Mouse (Mus musculus) hindbrain, embryonic 10.5 days (tissue): ENCODE measurements around the gene Ppm1l. TPM values are rescaled to one million over a fixed set of nuclear protein-coding genes. Genes with fewer than 3 reads are reported as not detected.
"Not testable (repeated sequence)": the region's sequence is repeated elsewhere in the genome, so short reads cannot be mapped to it uniquely, and the experiment has no call there.

ENCODE experiments used
- DNase-seq: peaks from one replicate; pipeline ENCODE4 v3.0.0-alpha.2; 2017; ENCODE audit warnings: low spot score
- H3K27ac ChIP-seq: fragments of 300-500 bp; sonication (generic); 2 replicates; pipeline ENCODE4 v1.5.1; 2016; ENCODE audit warnings: mild to moderate bottlenecking, moderate library complexity
- H3K27me3 ChIP-seq: fragments of 300-500 bp; sonication (generic); 2 replicates; pipeline ENCODE4 v1.6.1; 2016; ENCODE audit warnings: mild to moderate bottlenecking; ENCODE audit not compliant: poor library complexity, insufficient read depth, severe bottlenecking
- H3K36me3 ChIP-seq: fragments of 300-500 bp; sonication (generic); 2 replicates; pipeline ENCODE4 v1.6.1; 2016; ENCODE audit warnings: mild to moderate bottlenecking, moderate library complexity
- H3K4me1 ChIP-seq: fragments of 300-500 bp; sonication (generic); replicated peaks from 2 replicates; pipeline ENCODE4 v1.6.1; 2016; ENCODE audit warnings: mild to moderate bottlenecking
- H3K4me3 ChIP-seq: fragments of 300-500 bp; sonication (generic); 2 replicates; pipeline ENCODE4 v1.5.1; 2016; ENCODE audit warnings: mild to moderate bottlenecking, moderate library complexity
- H3K9me3 ChIP-seq: fragments of 300-500 bp; sonication (generic); 2 replicates; pipeline ENCODE4 v1.6.1; 2016; ENCODE audit warnings: mild to moderate bottlenecking, moderate library complexity
- WGBS: fragments of 180-500 bp; shearing (Covaris S2); methylation state at CpG from one replicate; pipeline ENCODE4 v1.1.7; 2016; 5-methylcytosine and 5-hydroxymethylcytosine counted together
- polyA plus RNA-seq: library from polyadenylated mRNA; unstranded; fragments of >200 nt; fragmentation: Nextera tagmentation; extraction: Ambion mirVana; gene quantifications from 2 replicates; pipeline ENCODE4 v1.2.1, GENCODE M21; 2016

The Ppm1l gene
- polyA plus RNA-seq, 1 experiment from 2014 or later, result 17.3 TPM

- 0 out of 2 replicates have a peak, but pooled peaks cover 6% of the 10 kb centered on the region for H3K9me3 ChIP-seq
- WGBS, result 86% methylated on average over 13 of the region's 13 CpGs
- H3K4me1 ChIP-seq, result no peaks in the 10 kb centered on the region
These were observed 45.1 kb downstream of the Ppm1l start for GRCm38 (mm10) chr3:69361487-69362349.

GRCm38 (mm10) chr3:69362350-69362790, 45.7 kb downstream of the Ppm1l start:
- 82% methylated on average over 5 of the region's 5 CpGs for WGBS
- no peaks in the 10 kb centered on the region for H3K27me3 ChIP-seq
- H3K36me3 ChIP-seq, result no peaks in the 10 kb centered on the region
- H3K27ac ChIP-seq, result no peak overlapping the region
- no peaks in the 10 kb centered on the region for H3K4me1 ChIP-seq
- H3K4me3 ChIP-seq, result no peak overlapping the region
- DNase-seq, result no peak
- H3K9me3 ChIP-seq, result 0 out of 2 replicates have a peak, but pooled peaks cover 6% of the 10 kb centered on the region

More at GRCm38 (mm10) chr3:69361487-69362349, 45.1 kb downstream of the Ppm1l start:
- no peaks in the 10 kb centered on the region for H3K27me3 ChIP-seq
- no peak overlapping the region for H3K27ac ChIP-seq
- no peak overlapping the region for H3K4me3 ChIP-seq
- no peaks in the 10 kb centered on the region for H3K36me3 ChIP-seq
- no peak for DNase-seq

DNA sequence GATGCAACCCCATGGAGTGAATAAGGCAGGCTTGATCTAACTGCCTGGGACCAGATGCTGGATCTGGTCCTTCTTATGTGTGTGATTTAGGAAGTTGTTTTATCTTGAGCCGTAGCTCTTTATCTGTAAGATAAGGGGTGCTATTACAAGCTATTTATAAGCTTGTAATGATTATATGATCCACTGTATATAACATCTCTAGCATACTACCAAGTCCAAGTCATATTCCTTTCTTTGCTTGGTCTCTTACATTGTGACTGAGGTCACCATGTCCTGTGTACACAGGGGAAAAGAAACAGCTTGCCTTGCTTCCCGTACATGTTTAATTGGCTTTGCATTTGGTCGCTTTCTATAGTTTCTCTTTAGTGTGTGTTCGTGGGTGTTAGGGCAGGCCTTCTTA, 46.2 kb downstream of the Ppm1l start:
- no peaks in the 10 kb centered on the region for H3K27me3 ChIP-seq
- no peak for DNase-seq
- H3K9me3 ChIP-seq, result 0 out of 2 replicates have a peak, but pooled peaks cover 6% of the 10 kb centered on the region
- H3K4me3 ChIP-seq, result no peak overlapping the region
- H3K27ac ChIP-seq, result no peak overlapping the region
- WGBS, result 86% methylated on average over 4 of the region's 4 CpGs
- H3K4me1 ChIP-seq, result no peaks in the 10 kb centered on the region
- no peaks in the 10 kb centered on the region for H3K36me3 ChIP-seq

- Histone ChIP-seq H3K4me3 (no peak overlapping the region), H3K27ac (no peak overlapping the region), H3K4me1 (no peaks in the 10 kb centered on the region), H3K36me3 (no peaks in the 10 kb centered on the region), H3K27me3 (no peaks in the 10 kb centered on the region), H3K9me3 (0 out of 2 replicates have a peak, but pooled peaks cover 6% of the 10 kb centered on the region)
- 92% methylated on average over 6 of the region's 6 CpGs for whole genome bisulfite sequencing
- DNase-seq, result no peak
These were observed 47.5 kb downstream of the Ppm1l start for GRCm38 (mm10) chr3:69364151-69364550.

GRCm38 (mm10) chr3:69367916-69368315, 51.3 kb downstream of the Ppm1l start:
- Histone ChIP-seq H3K9me3 (peaks cover 3% of the 10 kb centered on the region; the same call in 1 of the 2 replicates), H3K27me3 (no peaks in the 10 kb centered on the region), H3K36me3 (no peaks in the 10 kb centered on the region), H3K4me3 (no peak overlapping the region), H3K27ac (no peak overlapping the region), H3K4me1 (no peaks in the 10 kb centered on the region)
- DNase-seq, result no peak
- WGBS, result 91% methylated on average over 9 of the region's 9 CpGs

- 83% methylated on average over 3 of the region's 3 CpGs for WGBS
- H3K9me3 ChIP-seq, result peaks cover 4% of the 10 kb centered on the region; the same call in 1 of the 2 replicates
- H3K4me3 ChIP-seq, result no peak overlapping the region
- no peaks in the 10 kb centered on the region for H3K4me1 ChIP-seq
- no peaks in the 10 kb centered on the region for H3K36me3 ChIP-seq
- no peak overlapping the region for H3K27ac ChIP-seq
- H3K27me3 ChIP-seq, result no peaks in the 10 kb centered on the region
- DNase-seq, result no peak
These were observed 56.1 kb downstream of the Ppm1l start for GRCm38 (mm10) chr3:69372731-69373130.

- no peak for DNase-seq
- no peaks in the 10 kb centered on the region for H3K27me3 ChIP-seq
- no peaks in the 10 kb centered on the region for H3K36me3 ChIP-seq
- WGBS, result 82% methylated on average over 10 of the region's 10 CpGs
- H3K4me1 ChIP-seq, result no peaks in the 10 kb centered on the region
- no peak overlapping the region for H3K4me3 ChIP-seq
- H3K27ac ChIP-seq, result no peak overlapping the region
- peaks cover 4% of the 10 kb centered on the region; the same call in 1 of the 2 replicates for H3K9me3 ChIP-seq
These were observed 57.1 kb downstream of the Ppm1l start for GRCm38 (mm10) chr3:69373544-69374306.

DNA sequence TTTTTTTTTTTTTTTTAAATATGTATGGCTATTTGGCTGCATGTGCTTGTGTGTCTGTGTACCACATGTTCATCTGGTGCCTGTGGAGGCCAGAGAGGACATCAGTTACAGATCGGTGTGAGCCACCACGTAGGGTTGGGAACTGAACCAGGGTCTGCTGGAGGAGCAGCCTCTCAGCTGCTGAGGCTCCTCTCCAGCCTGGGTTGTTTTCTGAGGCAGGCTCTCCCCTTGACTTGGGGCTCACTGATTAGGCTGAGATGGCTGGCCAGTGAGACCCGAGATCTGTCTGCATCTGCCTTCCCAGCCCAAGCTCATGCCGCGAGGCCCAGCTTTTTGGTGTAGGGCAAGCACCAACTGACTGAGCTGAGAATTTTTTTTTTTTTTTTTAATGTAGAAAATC, 57.9 kb downstream of the Ppm1l start:
- 90% methylated on average over 5 of the region's 5 CpGs for whole genome bisulfite sequencing
- Histone ChIP-seq H3K4me1 (no peaks in the 10 kb centered on the region), H3K36me3 (no peaks in the 10 kb centered on the region), H3K4me3 (no peak overlapping the region), H3K27me3 (no peaks in the 10 kb centered on the region), H3K27ac (no peak overlapping the region), H3K9me3 (peaks cover 4% of the 10 kb centered on the region; the same call in 1 of the 2 replicates)
- DNase-seq, result no peak

- no peaks in the 10 kb centered on the region for H3K27me3 ChIP-seq
- H3K4me1 ChIP-seq, result no peaks in the 10 kb centered on the region
- H3K27ac ChIP-seq, result no peak overlapping the region
- whole genome bisulfite sequencing, result 94% methylated on average over 5 of the region's 5 CpGs
- no peak for DNase-seq
- peaks cover 4% of the 10 kb centered on the region; the same call in 1 of the 2 replicates for H3K9me3 ChIP-seq
- no peaks in the 10 kb centered on the region for H3K36me3 ChIP-seq
- H3K4me3 ChIP-seq, result no peak overlapping the region
These were observed 58.3 kb downstream of the Ppm1l start for GRCm38 (mm10) chr3:69374983-69375382.

DNA sequence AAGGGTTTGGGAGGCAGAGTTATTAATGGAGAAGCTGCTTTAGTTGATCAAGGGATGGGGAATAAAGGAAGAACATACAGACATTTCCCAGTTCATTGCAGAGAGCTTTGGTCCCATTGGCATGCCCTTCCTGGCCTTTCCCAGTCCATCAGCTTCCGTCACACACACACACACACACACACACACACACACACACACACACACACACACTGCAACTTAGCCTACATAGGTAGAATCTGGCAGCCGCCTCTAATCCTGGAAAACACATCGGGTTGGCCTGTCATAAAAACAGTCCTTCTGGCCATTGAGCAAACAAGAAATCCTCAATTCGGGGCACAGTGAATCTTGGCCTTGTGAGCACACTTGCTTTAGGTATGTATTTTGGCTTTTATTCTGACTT, 64.6 kb downstream of the Ppm1l start:
- DNase-seq, result no peak
- Histone ChIP-seq H3K4me3 (no peak overlapping the region), H3K27me3 (no peaks in the 10 kb centered on the region), H3K27ac (no peak overlapping the region), H3K36me3 (no peaks in the 10 kb centered on the region), H3K4me1 (peaks cover 3% of the 10 kb centered on the region; the same call in 1 of the 2 replicates), H3K9me3 (0 out of 2 replicates have a peak, but pooled peaks cover 4% of the 10 kb centered on the region)
- WGBS, result 89% methylated on average over 4 of the region's 4 CpGs

DNA sequence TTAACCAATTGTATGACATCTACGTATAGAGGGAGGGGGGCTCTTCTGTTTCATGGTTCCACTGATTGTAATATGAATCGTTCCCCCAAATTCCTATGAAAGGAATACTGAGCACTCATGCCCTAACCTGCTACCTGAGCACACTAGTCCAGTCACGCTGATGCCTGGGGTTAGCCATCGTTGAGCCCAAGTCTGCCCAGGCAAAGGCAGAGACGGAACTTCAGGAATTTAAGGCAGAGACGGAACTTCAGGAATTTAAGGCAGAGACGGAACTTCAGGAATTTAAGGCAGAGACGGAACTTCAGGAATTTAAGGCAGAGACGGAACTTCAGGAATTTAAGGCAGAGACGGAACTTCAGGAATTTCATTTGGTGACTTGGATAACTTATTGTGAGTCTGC, 75.2 kb downstream of the Ppm1l start:
- DNase-seq, H3K36me3 ChIP-seq, H3K27ac ChIP-seq, H3K27me3 ChIP-seq, H3K4me3 ChIP-seq, H3K9me3 ChIP-seq, H3K4me1 ChIP-seq: not testable (repeated sequence)
- WGBS, result 83% methylated on average over 10 of the region's 10 CpGs

GRCm38 (mm10) chr3:69392298-69392697, 75.6 kb downstream of the Ppm1l start:
- no peak for DNase-seq
- no peak overlapping the region for H3K4me3 ChIP-seq
- H3K9me3 ChIP-seq, result 0 out of 2 replicates have a peak, but pooled peaks cover 3% of the 10 kb centered on the region
- H3K27ac ChIP-seq, result no peak overlapping the region
- H3K36me3 ChIP-seq, result peaks cover 5% of the 10 kb centered on the region; the same call in 1 of the 2 replicates
- no peaks in the 10 kb centered on the region for H3K27me3 ChIP-seq
- WGBS, result 89% methylated on average over 5 of the region's 5 CpGs
- H3K4me1 ChIP-seq, result peaks cover 3% of the 10 kb centered on the region; the same call in 1 of the 2 replicates
